Comparison of ENCODE assay signal across 8 mouse cellular contexts in the genomic region with DNA sequence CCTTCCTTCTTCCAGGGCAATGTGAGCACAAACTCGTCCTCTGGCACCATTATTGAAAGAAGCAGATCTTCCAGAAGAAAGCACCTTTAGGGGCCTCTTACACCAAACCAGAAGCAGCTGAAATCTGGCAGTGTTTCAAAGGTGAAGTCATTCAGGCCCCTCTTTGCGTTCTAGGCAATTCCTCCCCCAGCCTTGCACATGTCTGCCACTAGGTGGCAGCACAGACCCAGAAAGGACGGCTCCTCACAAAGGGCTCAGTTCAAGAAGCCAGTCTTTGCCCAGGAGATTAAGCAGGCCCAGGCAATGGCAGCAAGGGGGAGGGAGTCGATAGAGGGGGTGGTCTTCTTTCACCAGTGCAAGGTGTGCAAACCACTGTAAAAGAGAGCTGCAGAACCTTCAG. TPM values are rescaled to one million over a fixed set of nuclear protein-coding genes. Genes with fewer than 3 reads are reported as not detected.
DNase-seq lines count a peak whose midpoint lies in the region; ATAC-seq and TF ChIP-seq lines count a peak whose summit lies in the region.

No protein-coding gene starts in this region.

- no peak overlapping the region for H3K9ac ChIP-seq in ES-E14 (ENCODE audit: insufficient read depth, low read depth, low read length, poor library complexity, severe bottlenecking)
- no peak overlapping the region for H3K9ac ChIP-seq in forebrain, embryonic 11.5 days (ENCODE audit: low read length)
- H3K9ac ChIP-seq in heart, embryonic 16.5 days (ENCODE audit: low read length), result no peak overlapping the region

- H3K4me1 ChIP-seq in ES-E14 (ENCODE audit: control insufficient read depth in 2 of 2, insufficient read depth in 2 of 2, low read length in 2 of 2, poor library complexity in 1 of 2), result peaks cover 0 to 9% of the 10 kb centered on the region in 2 experiments; a peak in 1 of 4 replicates
- H3K4me1 ChIP-seq in forebrain, embryonic 11.5 days (replicated peaks; ENCODE audit: control insufficient read depth, insufficient read depth, low read length), result peaks cover 22% of the 10 kb centered on the region; the same call in 1 of the 2 replicates
- H3K4me1 ChIP-seq in heart, embryonic 16.5 days (ENCODE audit: control insufficient read depth, insufficient read depth, low read length), result peaks cover 34% of the 10 kb centered on the region
- peaks cover 5% of the 10 kb centered on the region; the same call in 1 of the 2 replicates for H3K4me1 ChIP-seq in lung, adult 2 months (ENCODE audit: control insufficient read depth, insufficient read depth, low read length)
- H3K4me1 ChIP-seq in thymus, adult 2 months (replicated peaks; ENCODE audit: control insufficient read depth, insufficient read depth, low read length), result peaks cover 23% of the 10 kb centered on the region

- H3K36me3 ChIP-seq in ES-E14 (ENCODE audit: control insufficient read depth, insufficient read depth, low read length, poor library complexity, severe bottlenecking), result no peaks in the 10 kb centered on the region
- H3K36me3 ChIP-seq in forebrain, embryonic 11.5 days (ENCODE audit: control insufficient read depth, insufficient read depth, low read length), result peaks cover 6% of the 10 kb centered on the region
- peaks cover 21% of the 10 kb centered on the region for H3K36me3 ChIP-seq in heart, embryonic 16.5 days (ENCODE audit: control insufficient read depth, insufficient read depth)
- no peaks in the 10 kb centered on the region for H3K36me3 ChIP-seq in thymus, adult 2 months (ENCODE audit: control insufficient read depth, insufficient read depth, low read length)

- in situ Hi-C loops in ES-E14 (cut with MboI; ENCODE audit: low sequenced_read_pairs in 2 of 2, unreplicated experiment in 2 of 2), result loop anchor here (10.0 to 25.0 kb wide), 2 partner anchors 215 to 217 kb away; no protein-coding TSS in a partner anchor

- WGBS in forebrain, embryonic 11.5 days, result 1% methylated on average over 4 of the region's 4 CpGs
- WGBS in heart, embryonic 16.5 days, result 0% methylated on average over 4 of the region's 4 CpGs
- 0% methylated on average over 4 of the region's 4 CpGs for WGBS in lung, adult 2 months
- whole genome bisulfite sequencing in thymus, adult 2 months, result under 1% methylated on average over 4 of the region's 4 CpGs

- peak; percentile 98 for TF ChIP-seq CTCF in lung, adult 2 months (IDR thresholded peaks at IDR 0.05; ENCODE audit: insufficient read depth, low read length)
- peak; percentile 90 for TF ChIP-seq CTCF in thymus, adult 2 months (IDR thresholded peaks at IDR 0.05; ENCODE audit: borderline replicate concordance, control insufficient read depth, extremely low read depth, insufficient read depth, low read length, poor library complexity)

- TF ChIP-seq POLR2A in lung, adult 2 months (IDR thresholded peaks at IDR 0.05; ENCODE audit: borderline replicate concordance, extremely low read depth, low read depth, low read length), result no peak
- no peak for TF ChIP-seq POLR2A in thymus, adult 2 months (IDR thresholded peaks at IDR 0.05; ENCODE audit: control insufficient read depth, extremely low read depth, insufficient read depth, low read length, poor library complexity)

- ATAC-seq in forebrain, embryonic 11.5 days (replicated peaks; ENCODE audit: low FRiP score), result peak; percentile 4; the same call in 1 of the 2 replicates
- peak; percentile 17 for ATAC-seq in heart, embryonic 16.5 days (replicated peaks; ENCODE audit: extremely low read depth, insufficient read depth, low FRiP score)
- peak; percentile 67 for ATAC-seq in neutrophil, adult 5-6 weeks (ENCODE audit: extremely low read depth, insufficient number of reproducible peaks, low FRiP score, poor library complexity, severe bottlenecking)

- H3K27me3 ChIP-seq in forebrain, embryonic 11.5 days (ENCODE audit: control insufficient read depth, insufficient read depth, low read length), result no peaks in the 10 kb centered on the region
- H3K27me3 ChIP-seq in heart, embryonic 16.5 days (ENCODE audit: control insufficient read depth, insufficient read depth, low read length), result no peaks in the 10 kb centered on the region
- H3K27me3 ChIP-seq in thymus, adult 2 months (ENCODE audit: control insufficient read depth, insufficient read depth, low read length), result peaks cover 7% of the 10 kb centered on the region; the same call in 1 of the 2 replicates

- H3K27ac ChIP-seq in ES-E14 (ENCODE audit: insufficient read depth, low read depth, low read length, poor library complexity, severe bottlenecking), result no peak overlapping the region
- no peak overlapping the region; the same call in 1 of the 2 replicates for H3K27ac ChIP-seq in forebrain, embryonic 11.5 days (ENCODE audit: low read depth, low read length)
- H3K27ac ChIP-seq in heart, embryonic 16.5 days (ENCODE audit: low read length), result no peak overlapping the region
- H3K27ac ChIP-seq in thymus, adult 2 months (ENCODE audit: control insufficient read depth, insufficient read depth, low read length), result no peak overlapping the region

- no peak overlapping the region for H3K4me3 ChIP-seq in ES-E14 (ENCODE audit: insufficient read depth in 1 of 2, low read depth in 1 of 2, low read length in 2 of 2, poor library complexity in 1 of 2, severe bottlenecking in 1 of 2)
- no peak overlapping the region for H3K4me3 ChIP-seq in forebrain, embryonic 11.5 days (ENCODE audit: low read depth, low read length)
- H3K4me3 ChIP-seq in heart, embryonic 16.5 days (ENCODE audit: low read length), result no peak overlapping the region
- H3K4me3 ChIP-seq in lung, adult 2 months (replicated peaks; ENCODE audit: extremely low read depth, low read depth, low read length), result no peak overlapping the region
- H3K4me3 ChIP-seq in thymus, adult 2 months (ENCODE audit: control insufficient read depth, insufficient read depth, low read length), result no peak overlapping the region

- peak overlapping the region; percentile 82; the same call in 1 of the 2 replicates for H3K4me2 ChIP-seq in forebrain, embryonic 11.5 days (ENCODE audit: low read depth, low read length, severe bottlenecking)
- H3K4me2 ChIP-seq in heart, embryonic 16.5 days (ENCODE audit: low read depth, low read length), result peak overlapping the region; percentile 32; the same call in 1 of the 2 replicates

- DNase-seq in ES-E14 (ENCODE audit: low read depth, low spot score), result peak; percentile 88
- DNase-seq in c-Kit-positive CD71-positive TER-119-negative erythroid progenitor cells, embryonic 14.5 days (ENCODE audit: low read depth), result peak; percentile 75
- peak; percentile 93 for DNase-seq in forebrain, embryonic 11.5 days (ENCODE audit: low spot score)
- peak; percentile 82 to 89 for DNase-seq in kidney, postnatal 36 days
- peak; percentile 83 for DNase-seq in lung, adult 2 months
- DNase-seq in thymus, adult 2 months, result peak; percentile 82

- no peaks in the 10 kb centered on the region for H3K9me3 ChIP-seq in ES-E14 (ENCODE audit: control insufficient read depth, insufficient read depth, low read depth, low read length)
- no peaks in the 10 kb centered on the region for H3K9me3 ChIP-seq in forebrain, embryonic 11.5 days (ENCODE audit: control insufficient read depth, low read length)
- no peaks in the 10 kb centered on the region for H3K9me3 ChIP-seq in heart, embryonic 16.5 days (replicated peaks; ENCODE audit: control insufficient read depth, low read length)

TF ChIP-seq in ES-E14, 5 proteins besides CTCF, POLR2A, EP300 and RAD21:
- TF ChIP-seq ZNF384 (IDR thresholded peaks at IDR 0.05; ENCODE audit: low read depth, low read length) (no peak), ZC3H11A (IDR thresholded peaks at IDR 0.05; ENCODE audit: borderline replicate concordance, low read depth, low read length) (peak; percentile 67; the same call in 1 of the 2 replicates), MAFK (IDR thresholded peaks at IDR 0.05; ENCODE audit: insufficient read depth, low read depth, low read length) (no peak), HCFC1 (IDR thresholded peaks at IDR 0.05; ENCODE audit: borderline replicate concordance, insufficient read depth, low read length) (no peak), CHD2 (IDR thresholded peaks at IDR 0.05; ENCODE audit: low read depth, low read length) (no peak)
TF ChIP-seq in ES-E14: peak in this region for 1.

RNA-seq across cellular contexts. Expression of a gene that starts 4.3 kb away (rescaled TPM):
- total RNA-seq in ES-E14 (2012; rRNA removed), result 8.0 and 10.1 TPM in 2 replicates
- 1,258 and 1,292 TPM in 2 replicates for polyA plus RNA-seq in forebrain, embryonic 11.5 days (2014; fragmentation: Nextera tagmentation; extraction: Ambion mirVana)
- polyA plus RNA-seq in heart, embryonic 16.5 days (2015; fragmentation: Nextera tagmentation; extraction: Ambion mirVana), result 450 and 476 TPM in 2 replicates
- polyA plus RNA-seq in lung, adult 2 months (2012; rRNA removed), result 47.8 and 51.0 TPM in 2 replicates
- total RNA-seq in neutrophil, adult 5-6 weeks (2017), result 17.7 and 18.5 TPM in 2 replicates
- 73.0 and 74.1 TPM in 2 replicates for polyA plus RNA-seq in thymus, adult 2 months (2012; rRNA removed)

RNA-seq across cellular contexts. Expression of a gene that starts 38.3 kb away (rescaled TPM):
- 19.7 and 22.9 TPM in 2 replicates for total RNA-seq in ES-E14 (2012; rRNA removed)
- polyA plus RNA-seq in forebrain, embryonic 11.5 days (2014; fragmentation: Nextera tagmentation; extraction: Ambion mirVana), result 5.3 and 6.8 TPM in 2 replicates
- 7.7 and 8.2 TPM in 2 replicates for polyA plus RNA-seq in heart, embryonic 16.5 days (2015; fragmentation: Nextera tagmentation; extraction: Ambion mirVana)
- 2.7 and 4.1 TPM in 2 replicates for polyA plus RNA-seq in lung, adult 2 months (2012; rRNA removed)
- total RNA-seq in neutrophil, adult 5-6 weeks (2017), result 4.1 and 7.0 TPM in 2 replicates
- 1.8 and 2.4 TPM in 2 replicates for polyA plus RNA-seq in thymus, adult 2 months (2012; rRNA removed)

Comparison
In these comparisons a context has a peak if more than half of its experiments do, and no peak if none do; other contexts are left out.
1. ATAC-seq: peak in every context shown above with its lines; median percentile 67 in neutrophil, adult 5-6 weeks; 17 in heart, embryonic 16.5 days; 4 in forebrain, embryonic 11.5 days.